Mouse (Mus musculus): ENCODE results near the gene Ropn1l. TPM values are rescaled to one million over a fixed set of nuclear protein-coding genes. Genes with fewer than 3 reads are reported as not detected.

Gene Ropn1l
- total and polyA plus RNA-seq, 2 experiments, result 8.0 to 12.1 TPM

DNA sequence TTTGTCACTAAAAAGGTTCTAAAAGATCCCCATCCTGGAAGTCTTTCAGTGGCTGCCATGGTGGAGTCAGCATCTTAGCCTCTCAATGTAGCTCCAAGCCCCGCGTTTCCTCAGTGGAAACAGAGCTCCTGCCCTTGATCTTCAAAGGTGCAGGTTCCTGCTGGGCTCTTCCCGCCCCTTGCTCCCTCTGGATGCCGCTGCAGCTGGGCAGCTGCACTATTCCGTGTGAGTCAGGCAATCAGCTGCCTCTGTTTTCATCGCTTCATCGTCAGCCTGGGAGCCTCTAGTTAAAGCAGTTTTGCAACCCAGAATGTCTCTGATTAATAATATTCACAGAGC, 34.9 kb downstream of the Ropn1l start:
- no peaks in the 10 kb centered on the region for H3K79me2 ChIP-seq (ENCODE audit: control insufficient read depth, insufficient read depth, low read length)
- no peaks in the 10 kb centered on the region for H3K36me3 ChIP-seq (ENCODE audit: control insufficient read depth, insufficient read depth, low read length)
- 44% methylated on average over 7 of the region's 7 CpGs for WGBS
- no peak overlapping the region for H3K4me3 ChIP-seq (ENCODE audit: insufficient read depth, low read depth, low read length)
- no peak for TF ChIP-seq POLR2A (IDR thresholded peaks at IDR 0.05; ENCODE audit: extremely low read depth, insufficient read depth, low read length)
- TF ChIP-seq CTCF (IDR thresholded peaks at IDR 0.05; ENCODE audit: low read depth, low read length), result no peak
- no peak overlapping the region for H3K27ac ChIP-seq (replicated peaks; ENCODE audit: insufficient read depth, low read depth, low read length)
- DNase-seq (ENCODE audit: extremely low read depth, low read depth, low spot score), result no peak
- no peak overlapping the region for H3K9ac ChIP-seq (ENCODE audit: low read depth, low read length)
- no peaks in the 10 kb centered on the region for H3K4me1 ChIP-seq (ENCODE audit: control insufficient read depth, insufficient read depth, low read length)
- H3K27me3 ChIP-seq (ENCODE audit: control insufficient read depth, insufficient read depth, low read length), result no peaks in the 10 kb centered on the region

DNA sequence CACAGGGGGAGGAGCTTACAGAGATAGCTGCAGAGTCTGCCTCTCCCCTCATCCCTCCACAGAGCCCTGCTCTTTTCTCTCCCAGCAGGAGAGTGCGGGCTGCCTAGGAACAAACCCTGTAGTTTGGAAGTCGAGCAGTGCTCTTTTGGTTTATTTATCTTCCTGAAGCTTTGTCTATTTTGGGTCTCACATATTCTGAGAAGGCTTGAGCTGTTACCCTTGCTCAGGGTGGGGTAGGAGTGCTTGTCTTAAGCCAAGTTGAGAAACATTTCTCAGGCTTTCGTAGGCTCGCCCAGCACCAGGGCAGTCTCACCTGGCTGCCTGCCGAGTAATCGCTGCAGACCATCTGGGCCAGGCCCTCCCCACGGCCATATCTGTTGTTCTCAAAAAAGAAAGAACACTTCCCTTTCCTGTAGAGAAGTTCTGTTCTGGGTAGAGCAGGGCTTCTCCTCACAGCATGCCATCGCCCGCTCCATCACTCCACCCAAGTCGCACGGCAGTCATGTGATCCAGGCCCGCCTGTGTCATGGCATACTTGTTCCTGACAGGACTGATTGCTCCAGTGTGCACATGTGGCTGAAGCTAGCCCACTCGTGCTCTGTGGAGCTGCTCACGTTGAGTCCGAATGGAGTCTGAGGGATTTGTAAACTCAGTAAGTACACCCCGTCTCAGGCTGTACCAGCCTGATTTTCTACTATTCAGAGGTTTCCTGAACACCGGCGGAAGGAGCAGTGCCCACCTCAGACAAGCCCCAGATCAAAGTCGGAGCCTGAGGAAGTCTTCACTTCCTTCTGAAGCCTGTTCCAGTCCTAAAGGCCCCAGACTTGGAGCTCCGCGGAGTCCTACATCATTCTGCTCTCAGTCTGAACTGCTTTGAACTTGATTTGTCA, 35.5 kb downstream of the Ropn1l start:
- H3K27me3 ChIP-seq (ENCODE audit: control insufficient read depth, insufficient read depth, low read length), result no peaks in the 10 kb centered on the region
- H3K79me2 ChIP-seq (ENCODE audit: control insufficient read depth, insufficient read depth, low read length), result no peaks in the 10 kb centered on the region
- no peaks in the 10 kb centered on the region for H3K36me3 ChIP-seq (ENCODE audit: control insufficient read depth, insufficient read depth, low read length)
- no peak for DNase-seq (ENCODE audit: extremely low read depth, low read depth, low spot score)
- WGBS, result 64% methylated on average over 21 of the region's 21 CpGs
- H3K4me3 ChIP-seq (ENCODE audit: insufficient read depth, low read depth, low read length), result no peak overlapping the region
- H3K4me1 ChIP-seq (ENCODE audit: control insufficient read depth, insufficient read depth, low read length), result no peaks in the 10 kb centered on the region
- no peak overlapping the region for H3K27ac ChIP-seq (replicated peaks; ENCODE audit: insufficient read depth, low read depth, low read length)
- H3K9ac ChIP-seq (ENCODE audit: low read depth, low read length), result no peak overlapping the region
- TF ChIP-seq CTCF (IDR thresholded peaks at IDR 0.05; ENCODE audit: low read depth, low read length), result no peak
- no peak for TF ChIP-seq POLR2A (IDR thresholded peaks at IDR 0.05; ENCODE audit: extremely low read depth, insufficient read depth, low read length)

DNA sequence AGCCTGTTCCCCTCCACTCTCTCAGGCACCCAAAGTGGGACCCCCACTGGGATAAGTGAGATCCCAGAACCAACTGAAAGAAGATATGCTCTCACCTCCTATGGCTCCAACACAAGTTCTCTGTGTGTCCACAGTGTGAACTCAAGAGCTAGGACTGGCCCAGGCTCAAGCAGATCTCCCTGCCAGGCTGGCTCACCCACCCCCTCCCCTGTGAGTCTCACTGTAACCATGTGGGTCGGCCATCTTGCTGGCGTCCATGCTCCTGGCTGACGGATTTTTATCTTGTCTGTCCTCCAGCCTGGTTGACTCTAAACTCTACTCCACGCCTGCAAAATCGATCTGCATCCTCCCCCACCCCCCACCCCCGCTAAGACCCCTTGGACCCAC, 36.1 kb downstream of the Ropn1l start:
- TF ChIP-seq POLR2A (IDR thresholded peaks at IDR 0.05; ENCODE audit: extremely low read depth, insufficient read depth, low read length), result no peak
- TF ChIP-seq CTCF (IDR thresholded peaks at IDR 0.05; ENCODE audit: low read depth, low read length), result no peak
- Histone ChIP-seq H3K9ac (ENCODE audit: low read depth, low read length) (no peak overlapping the region), H3K27ac (replicated peaks; ENCODE audit: insufficient read depth, low read depth, low read length) (no peak overlapping the region), H3K36me3 (ENCODE audit: control insufficient read depth, insufficient read depth, low read length) (no peaks in the 10 kb centered on the region), H3K79me2 (ENCODE audit: control insufficient read depth, insufficient read depth, low read length) (no peaks in the 10 kb centered on the region), H3K4me3 (ENCODE audit: insufficient read depth, low read depth, low read length) (no peak overlapping the region), H3K27me3 (ENCODE audit: control insufficient read depth, insufficient read depth, low read length) (no peaks in the 10 kb centered on the region), H3K4me1 (ENCODE audit: control insufficient read depth, insufficient read depth, low read length) (no peaks in the 10 kb centered on the region; the same call in 1 of the 2 replicates)
- 70% methylated on average over 6 of the region's 6 CpGs for WGBS
- no peak for DNase-seq (ENCODE audit: extremely low read depth, low read depth, low spot score)

DNA sequence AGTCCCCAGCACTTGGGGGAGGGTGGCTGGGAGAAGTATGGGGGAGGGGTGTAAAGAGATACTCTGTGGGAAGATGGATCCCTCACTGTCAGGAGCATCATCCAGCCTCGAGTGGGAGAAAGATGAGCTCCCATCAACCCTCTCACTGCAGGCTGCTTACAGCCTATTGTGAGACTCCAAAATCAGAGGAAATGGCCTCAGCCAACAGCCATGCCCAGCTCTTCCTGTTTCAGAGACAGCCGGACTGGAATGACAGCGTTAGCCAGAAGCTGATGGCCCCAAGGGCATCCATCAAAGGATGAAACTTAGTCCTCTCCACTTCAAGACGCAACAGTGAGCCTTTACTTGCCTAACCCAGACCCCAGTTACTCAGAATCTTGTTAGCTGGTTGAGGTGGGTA, 38.4 kb downstream of the Ropn1l start:
- H3K36me3 ChIP-seq (ENCODE audit: control insufficient read depth, insufficient read depth, low read length), result no peaks in the 10 kb centered on the region
- no peak overlapping the region for H3K9ac ChIP-seq (ENCODE audit: low read depth, low read length)
- no peak for DNase-seq (ENCODE audit: extremely low read depth, low read depth, low spot score)
- no peaks in the 10 kb centered on the region for H3K79me2 ChIP-seq (ENCODE audit: control insufficient read depth, insufficient read depth, low read length)
- H3K4me3 ChIP-seq (ENCODE audit: insufficient read depth, low read depth, low read length), result no peak overlapping the region
- no peaks in the 10 kb centered on the region; the same call in 1 of the 2 replicates for H3K4me1 ChIP-seq (ENCODE audit: control insufficient read depth, insufficient read depth, low read length)
- H3K27ac ChIP-seq (replicated peaks; ENCODE audit: insufficient read depth, low read depth, low read length), result no peak overlapping the region
- 77% methylated on average over 4 of the region's 4 CpGs for WGBS
- H3K27me3 ChIP-seq (ENCODE audit: control insufficient read depth, insufficient read depth, low read length), result no peaks in the 10 kb centered on the region
- TF ChIP-seq CTCF (IDR thresholded peaks at IDR 0.05; ENCODE audit: low read depth, low read length) (no peak), POLR2A (IDR thresholded peaks at IDR 0.05; ENCODE audit: extremely low read depth, insufficient read depth, low read length) (no peak)

DNA sequence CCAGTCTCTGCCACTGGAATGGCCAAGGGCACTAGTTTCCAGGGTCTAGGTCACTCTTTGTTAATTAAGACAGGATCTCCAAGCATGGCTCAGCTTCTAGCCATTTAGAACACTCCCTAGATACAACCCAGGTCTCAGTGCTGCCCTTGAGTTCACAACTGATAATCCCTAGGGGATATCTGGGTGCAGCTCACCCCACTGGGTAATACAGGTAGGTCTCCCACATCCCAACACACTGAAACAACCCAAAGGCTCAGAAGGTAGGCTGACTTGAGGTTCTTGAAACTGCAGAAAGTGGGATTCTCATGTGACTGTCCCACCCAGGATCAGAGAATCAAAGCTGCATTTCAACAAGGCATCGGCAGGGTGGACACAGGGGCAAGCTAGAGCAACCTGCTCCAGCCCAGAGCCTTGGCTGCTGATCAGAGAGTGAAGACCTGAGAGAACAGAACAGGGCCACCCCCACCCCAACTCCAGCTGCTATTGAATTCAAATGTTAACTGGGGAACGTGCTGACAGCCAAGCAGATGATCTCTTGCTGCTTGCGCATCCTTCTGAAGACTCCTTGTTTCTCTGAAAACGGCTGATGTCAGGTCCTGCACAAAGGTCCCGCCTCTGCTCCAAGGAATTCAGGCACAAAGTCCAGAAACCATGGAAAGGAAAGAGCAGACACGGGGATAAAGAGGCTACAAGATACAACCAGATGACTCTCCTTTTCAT, 39.2 kb downstream of the Ropn1l start:
- Histone ChIP-seq H3K27ac (replicated peaks; ENCODE audit: insufficient read depth, low read depth, low read length) (no peak overlapping the region), H3K4me3 (ENCODE audit: insufficient read depth, low read depth, low read length) (no peak overlapping the region), H3K79me2 (ENCODE audit: control insufficient read depth, insufficient read depth, low read length) (no peaks in the 10 kb centered on the region), H3K36me3 (ENCODE audit: control insufficient read depth, insufficient read depth, low read length) (no peaks in the 10 kb centered on the region), H3K9ac (ENCODE audit: low read depth, low read length) (no peak overlapping the region), H3K4me1 (ENCODE audit: control insufficient read depth, insufficient read depth, low read length) (peaks cover 2% of the 10 kb centered on the region), H3K27me3 (ENCODE audit: control insufficient read depth, insufficient read depth, low read length) (no peaks in the 10 kb centered on the region)
- no peak for DNase-seq (ENCODE audit: extremely low read depth, low read depth, low spot score)
- WGBS, result 71% methylated on average over 6 of the region's 6 CpGs
- TF ChIP-seq CTCF (IDR thresholded peaks at IDR 0.05; ENCODE audit: low read depth, low read length) (no peak), POLR2A (IDR thresholded peaks at IDR 0.05; ENCODE audit: extremely low read depth, insufficient read depth, low read length) (no peak)

DNA sequence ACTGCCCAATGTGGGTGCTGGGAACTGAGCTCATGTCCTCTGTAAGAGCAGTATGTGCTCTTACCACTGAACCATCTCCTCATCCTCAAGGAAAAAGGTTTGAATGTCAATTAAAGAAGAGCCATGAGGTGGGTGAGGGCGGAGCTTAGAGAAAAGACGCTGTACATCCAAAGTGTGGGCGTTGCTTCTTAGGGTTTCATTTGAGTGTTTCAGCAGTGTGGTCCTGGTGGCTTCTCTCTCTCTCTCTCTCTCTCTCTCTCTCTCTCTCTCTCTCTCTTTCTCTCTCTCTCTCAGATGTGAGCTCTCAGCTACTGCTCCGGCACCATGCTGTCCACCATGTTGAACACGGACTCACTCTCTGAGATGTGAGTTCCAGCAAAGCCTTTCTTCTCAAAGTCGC, 39.9 kb downstream of the Ropn1l start:
- DNase-seq (ENCODE audit: extremely low read depth, low read depth, low spot score), result no peak
- H3K9ac ChIP-seq (ENCODE audit: low read depth, low read length), result no peak overlapping the region
- no peak overlapping the region for H3K4me3 ChIP-seq (ENCODE audit: insufficient read depth, low read depth, low read length)
- H3K79me2 ChIP-seq (ENCODE audit: control insufficient read depth, insufficient read depth, low read length), result no peaks in the 10 kb centered on the region
- peaks cover 4% of the 10 kb centered on the region for H3K4me1 ChIP-seq (ENCODE audit: control insufficient read depth, insufficient read depth, low read length)
- no peaks in the 10 kb centered on the region for H3K36me3 ChIP-seq (ENCODE audit: control insufficient read depth, insufficient read depth, low read length)
- TF ChIP-seq CTCF (IDR thresholded peaks at IDR 0.05; ENCODE audit: low read depth, low read length) (no peak), POLR2A (IDR thresholded peaks at IDR 0.05; ENCODE audit: extremely low read depth, insufficient read depth, low read length) (no peak)
- H3K27me3 ChIP-seq (ENCODE audit: control insufficient read depth, insufficient read depth, low read length), result no peaks in the 10 kb centered on the region
- WGBS, result 92% methylated on average over 6 of the region's 6 CpGs
- no peak overlapping the region for H3K27ac ChIP-seq (replicated peaks; ENCODE audit: insufficient read depth, low read depth, low read length)

Data from liver, adult 2 months (tissue).